Mouse (Mus musculus) CD4-positive, CD25-positive, alpha-beta regulatory T cell, adult 2 months (primary cell): ENCODE measurements at regions not wholly inside any gene's neighbourhood (a gene's known extent, or its start where the extent isn't known, plus 50 kb on each side); places are given as distances from the start of the nearest gene placed in this dataset.

Experiments
- DNase-seq: peaks from one replicate; pipeline ENCODE4 v3.0.0-alpha.2; 2012; ENCODE audit warnings: low read depth, low spot score

DNA sequence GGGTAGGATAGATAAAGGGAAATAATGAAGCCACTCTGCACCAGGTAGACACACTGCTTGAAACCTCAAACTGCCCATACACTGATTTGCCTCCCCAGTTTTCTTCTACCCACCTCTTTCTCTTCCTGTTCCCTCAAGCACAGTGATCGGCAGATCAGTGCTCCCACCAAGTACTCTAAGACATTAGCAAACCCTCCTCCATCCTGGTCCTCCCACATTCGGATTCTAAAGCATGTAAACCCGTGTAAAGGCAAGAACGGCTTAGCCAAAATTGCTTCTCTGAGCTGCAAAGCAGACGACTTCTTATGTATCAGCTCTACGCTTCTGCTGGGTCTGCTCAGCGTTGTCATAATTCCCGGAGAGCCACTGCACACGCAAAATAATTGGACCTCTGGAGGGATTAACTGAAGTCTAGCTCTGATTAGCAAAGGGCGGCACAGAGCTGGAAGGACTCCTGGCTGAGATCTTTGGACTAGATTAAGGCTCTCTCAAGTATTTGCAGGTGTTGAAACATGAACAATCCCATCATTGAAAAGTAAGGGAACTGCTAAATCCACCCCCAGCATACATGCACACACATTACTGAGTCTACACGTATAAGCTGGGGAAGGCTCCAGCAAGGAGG is 67.2 kb downstream of the Mtx3 start:
- no peak for DNase-seq

DNA sequence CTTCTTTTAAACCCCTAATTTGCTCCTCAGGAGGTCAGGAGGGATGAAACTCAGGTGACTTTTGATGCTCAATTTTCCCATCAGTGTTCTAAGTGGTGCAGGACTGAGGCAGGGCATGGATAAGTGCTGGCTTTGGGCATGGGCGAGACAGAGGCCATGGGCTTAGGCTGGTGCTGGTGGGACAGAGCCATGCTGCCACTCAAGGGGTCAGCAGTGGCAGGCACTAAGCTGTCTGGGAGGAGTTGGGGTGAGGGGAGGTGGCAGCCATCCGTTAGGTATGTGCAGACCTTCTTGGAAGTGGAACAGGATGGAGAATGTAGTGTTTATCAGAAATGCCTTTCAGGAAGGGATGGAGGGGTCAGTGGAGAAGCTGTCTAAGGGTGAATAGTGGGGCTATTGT is 68.1 kb downstream of the Mtx3 start:
- DNase-seq: no peak

DNA sequence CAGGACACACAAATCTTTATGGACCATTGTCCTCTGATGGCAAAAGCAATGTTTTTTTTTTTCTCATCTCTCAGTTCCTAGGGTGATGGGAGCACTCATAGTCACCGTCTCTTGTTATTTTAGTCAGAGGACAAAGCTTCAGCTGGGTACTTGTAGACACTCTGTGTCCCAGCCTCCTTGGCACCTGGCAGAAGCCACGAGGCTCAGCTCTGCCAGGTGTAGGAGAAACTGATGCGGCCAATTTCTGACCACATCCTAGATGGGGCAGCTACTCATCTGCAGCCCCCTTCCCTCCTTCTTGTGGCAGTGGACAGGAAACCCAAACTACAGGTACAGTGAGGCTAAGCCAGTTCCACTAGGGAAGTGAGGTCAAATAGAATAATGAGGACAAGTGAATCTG is 70.1 kb downstream of the Mtx3 start:
- DNase-seq: no peak

DNA sequence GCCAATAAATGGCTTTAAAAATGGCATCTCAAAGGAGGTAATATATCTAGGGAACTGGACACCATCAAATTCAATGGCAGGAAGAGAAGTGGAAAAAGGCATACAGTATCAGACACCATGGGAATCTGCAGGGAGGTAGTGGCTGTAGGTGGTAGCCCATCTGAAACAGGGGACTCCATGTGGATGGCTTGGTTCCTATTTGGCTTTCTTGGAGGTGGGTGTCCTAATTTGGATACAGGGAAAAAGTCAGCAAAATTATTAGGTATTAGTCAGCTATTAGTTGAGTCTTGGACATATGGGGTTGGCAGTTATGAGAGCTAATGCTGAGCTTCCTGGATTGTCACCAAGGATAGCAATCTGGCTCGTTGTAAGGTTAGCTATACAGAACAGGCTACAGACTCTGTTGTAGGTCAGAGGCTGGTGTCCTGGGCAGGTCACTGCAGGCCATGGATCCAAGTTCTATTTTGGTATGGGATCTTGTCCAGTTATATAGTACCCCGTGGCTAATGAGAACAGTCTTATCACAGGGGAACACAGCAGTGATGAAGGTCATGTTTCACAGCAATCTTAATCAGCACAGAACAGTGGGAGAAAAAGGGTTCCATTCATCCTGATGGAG is 70.8 kb downstream of the Mtx3 start:
- DNase-seq: no peak

DNA sequence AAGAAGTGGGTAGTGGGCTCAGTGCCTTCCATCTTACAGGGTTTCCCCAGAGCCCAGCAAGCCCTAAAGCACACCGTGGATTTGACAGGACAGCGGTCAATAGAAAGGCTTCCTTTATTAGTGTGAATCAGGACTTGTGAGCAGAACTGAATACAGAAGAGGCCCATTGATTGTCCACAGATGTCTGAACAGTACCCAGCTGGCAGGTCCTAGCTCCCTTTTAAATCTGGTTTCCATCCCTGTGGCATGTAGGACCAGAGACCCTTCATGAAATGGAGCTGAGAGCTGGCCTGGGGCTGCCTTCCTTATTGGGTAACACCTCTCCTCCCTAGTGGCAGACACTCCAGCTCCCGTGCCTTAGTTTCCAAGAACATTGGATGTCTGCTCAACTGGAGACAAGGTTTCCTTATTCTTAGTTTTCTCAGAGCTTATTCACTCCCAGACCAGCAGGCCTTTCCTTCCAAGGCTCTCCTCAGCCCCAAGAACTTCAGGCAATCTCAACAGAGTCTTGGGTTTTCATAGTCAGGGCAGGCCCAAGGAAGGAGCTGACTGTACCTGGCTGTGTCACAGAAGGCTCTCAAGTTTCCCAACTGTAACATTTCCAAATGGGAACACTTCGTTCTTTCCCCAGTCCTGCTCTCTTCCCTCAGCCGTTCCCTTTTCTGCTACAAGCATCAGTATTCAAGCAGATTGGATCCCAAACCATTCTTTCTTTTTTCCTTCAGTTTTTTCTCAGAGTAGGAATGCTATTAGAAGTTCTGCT is 71.6 kb downstream of the Mtx3 start:
- no peak for DNase-seq

DNA sequence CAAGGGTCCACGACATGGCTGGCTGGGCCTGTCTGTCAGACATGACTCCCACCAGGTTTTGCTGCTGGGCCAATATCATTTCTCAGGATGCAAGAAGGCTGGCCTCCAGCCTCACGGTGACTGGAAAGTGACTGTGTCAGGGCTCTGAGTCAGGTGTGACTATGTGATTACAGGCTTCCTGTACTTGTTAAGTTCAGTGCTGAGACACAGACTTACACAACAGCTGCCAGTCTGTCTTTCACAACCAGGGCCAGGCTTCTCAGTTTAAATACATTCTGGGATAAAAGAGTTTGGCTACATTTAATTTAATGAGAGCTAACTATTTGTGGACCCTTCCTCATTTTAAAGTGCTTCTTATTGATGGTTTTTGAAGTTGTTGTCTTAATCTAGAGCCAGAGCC is 75.3 kb downstream of the Mtx3 start:
- DNase-seq: no peak

DNA sequence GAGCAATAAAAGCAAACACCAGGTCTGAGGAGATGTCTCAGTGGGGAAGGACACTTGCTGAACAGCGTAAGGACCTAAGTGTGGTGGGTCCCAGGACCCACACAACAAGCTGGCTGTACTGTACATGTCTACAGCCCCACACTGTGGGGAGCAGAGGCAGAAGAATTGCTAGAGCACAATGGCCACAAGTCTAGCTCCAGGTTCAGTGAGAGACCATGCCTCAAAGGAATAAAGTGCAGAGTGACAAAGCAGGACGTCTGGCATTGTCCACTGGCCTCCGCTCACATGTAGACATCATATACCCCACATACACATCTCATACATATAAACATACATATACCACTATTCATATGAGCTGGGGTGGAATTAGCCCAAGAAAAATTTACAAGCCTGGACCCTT is 77.4 kb downstream of the Mtx3 start:
- DNase-seq: no peak

DNA sequence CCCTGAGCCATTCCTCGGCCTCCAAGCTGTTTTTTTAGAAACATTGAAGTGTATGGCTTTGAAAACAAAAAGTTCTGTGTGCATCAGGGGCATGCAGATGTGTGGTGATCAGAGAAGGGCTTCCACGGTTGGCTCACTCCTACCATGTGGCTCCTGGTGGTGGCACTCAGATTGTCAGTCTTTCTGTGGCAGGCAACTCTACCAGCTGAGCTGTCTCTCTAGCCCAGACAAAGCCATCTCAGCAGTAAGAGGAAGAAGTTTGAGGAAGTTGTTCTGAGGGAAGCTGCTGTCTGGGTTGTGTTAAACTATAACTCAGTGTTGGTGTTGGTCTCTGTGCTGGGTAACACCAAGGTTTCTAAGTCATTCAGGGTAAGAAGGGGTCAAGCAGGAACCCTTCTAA is 78.9 kb downstream of the Mtx3 start:
- DNase-seq: no peak

DNA sequence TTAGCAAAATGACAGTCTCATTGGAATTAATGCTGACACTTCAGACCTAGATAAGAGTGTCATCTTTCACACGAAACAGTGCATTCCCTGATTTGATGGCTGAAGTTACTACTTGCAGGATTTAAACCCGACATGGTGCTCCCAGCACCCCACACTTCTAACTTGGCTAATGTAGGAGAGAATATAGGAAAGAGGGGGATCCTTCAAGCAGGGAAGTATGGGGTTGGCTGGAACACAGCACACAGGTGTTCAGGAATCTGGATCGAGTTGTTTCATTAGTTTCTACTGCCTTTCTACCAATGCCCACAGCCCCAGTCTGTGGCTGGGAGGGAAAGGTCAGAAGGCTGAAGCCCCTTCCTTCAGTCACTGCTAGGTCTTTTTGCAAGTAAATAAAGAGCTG is 79.5 kb downstream of the Mtx3 start:
- DNase-seq: no peak

DNA sequence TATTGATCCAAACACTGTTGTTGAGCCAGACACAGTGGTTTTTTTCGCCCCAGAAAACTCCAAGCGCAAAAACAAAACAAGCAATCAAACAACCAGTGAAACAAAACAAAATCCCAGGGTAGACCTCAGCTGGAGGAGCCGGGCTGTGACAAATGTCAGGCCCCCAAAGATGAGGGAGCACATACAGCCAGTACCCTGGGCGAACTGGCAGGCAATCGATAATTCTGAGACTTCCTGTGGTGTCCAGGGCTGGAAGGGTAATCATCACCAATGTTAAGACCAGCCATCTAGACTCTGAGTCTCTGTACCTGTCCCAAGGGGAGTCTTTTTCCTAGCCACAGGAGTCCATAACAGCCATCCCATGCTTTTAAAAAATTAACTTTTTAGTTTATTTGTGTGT is 80.6 kb downstream of the Mtx3 start:
- DNase-seq: no peak

DNA sequence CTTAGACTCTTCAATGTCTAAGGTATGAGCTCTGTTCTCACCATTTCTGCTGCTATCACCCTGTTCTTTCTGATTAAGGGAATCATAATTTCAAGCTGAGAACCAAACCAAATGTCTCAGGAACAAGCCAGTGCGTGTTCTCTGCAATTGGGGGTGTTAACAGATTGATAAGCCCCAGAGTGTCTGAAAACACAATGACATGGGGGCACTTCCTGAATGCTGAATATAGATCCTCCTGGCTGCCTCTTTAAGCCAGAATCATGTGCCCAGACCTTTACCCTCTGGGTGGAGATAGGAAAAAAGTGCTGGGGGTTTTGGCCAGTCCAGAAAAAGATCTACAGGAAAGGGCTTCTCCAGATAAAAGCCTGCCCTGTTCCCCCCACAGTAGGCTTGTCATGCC is 84.0 kb downstream of the Mtx3 start:
- no peak for DNase-seq

DNA sequence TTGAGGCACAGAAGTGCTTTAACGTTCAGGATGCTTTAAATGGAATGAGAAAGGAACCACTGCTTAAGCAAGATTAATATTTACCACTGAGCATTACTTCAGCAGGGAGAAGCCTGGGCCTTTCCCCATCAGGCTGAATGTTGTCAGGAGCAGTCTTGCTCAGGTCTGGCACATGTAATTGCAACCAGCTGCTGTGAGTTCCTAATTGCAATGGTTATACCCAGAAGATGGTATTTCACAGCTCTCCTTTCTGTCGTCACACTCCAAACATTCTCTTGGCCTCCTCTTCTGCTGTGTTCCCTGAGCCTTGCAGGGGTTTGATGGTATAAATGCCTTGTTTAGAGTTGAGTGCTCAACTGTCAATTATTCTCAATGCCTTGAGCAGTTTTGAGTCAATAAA is 87.1 kb downstream of the Mtx3 start:
- no peak for DNase-seq

DNA sequence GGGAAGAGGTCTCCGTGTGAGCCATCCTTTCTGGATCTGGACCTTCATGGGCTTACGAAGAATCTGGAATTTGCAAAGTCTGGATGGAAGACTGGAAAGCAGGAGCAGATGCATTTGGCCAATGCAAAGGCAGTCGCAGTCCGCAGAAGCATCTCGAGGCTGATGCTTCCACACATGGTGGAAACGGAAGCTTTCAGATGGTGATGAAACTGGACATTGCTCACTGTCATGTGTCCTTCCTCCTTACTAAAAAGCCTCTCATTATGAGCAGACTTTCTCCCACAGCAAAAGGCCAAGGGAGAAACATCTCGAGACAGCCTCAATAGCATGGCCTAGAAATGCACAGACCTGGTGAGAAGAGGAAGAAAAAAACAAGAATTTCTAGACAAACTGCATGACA is 94.5 kb downstream of the Mtx3 start:
- no peak for DNase-seq

DNA sequence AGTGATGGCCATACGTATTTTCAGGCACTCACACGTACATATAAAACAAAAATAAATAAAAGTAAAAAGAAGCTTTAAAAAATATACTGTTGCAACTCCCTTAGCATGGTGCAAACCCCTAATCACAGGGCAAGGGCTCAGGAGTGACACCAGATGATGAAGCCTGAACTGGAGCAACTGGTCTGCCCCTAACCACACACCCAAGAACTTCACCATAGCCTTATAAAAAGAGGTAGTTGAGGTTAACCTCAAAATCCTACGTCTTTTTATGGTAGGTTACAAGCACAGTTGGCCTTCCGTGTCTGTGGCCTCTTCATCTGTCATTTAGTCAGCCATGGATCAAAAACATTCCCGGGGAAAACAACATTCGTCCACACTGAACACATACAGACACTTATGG is 96.0 kb downstream of the Mtx3 start:
- no peak for DNase-seq

DNA sequence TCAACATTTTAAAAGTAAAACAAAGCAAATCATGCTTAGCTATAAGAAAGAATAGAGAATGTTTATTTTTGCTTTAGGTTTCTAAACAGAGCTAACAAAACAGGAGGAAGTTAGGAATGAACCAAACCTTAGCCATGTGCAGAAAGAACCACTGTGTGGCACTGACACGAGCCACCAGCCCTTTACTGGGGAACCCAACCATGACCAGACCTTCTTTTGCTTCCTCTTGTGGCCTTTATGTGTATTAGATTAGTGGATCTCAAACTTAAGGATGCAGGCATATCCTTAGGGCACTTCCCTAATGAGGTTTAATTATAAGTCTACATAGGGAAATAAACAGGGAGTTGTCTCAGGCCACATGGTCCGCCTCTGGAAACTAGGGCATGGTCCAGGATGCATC is 104.0 kb downstream of the Mtx3 start:
- no peak for DNase-seq

DNA sequence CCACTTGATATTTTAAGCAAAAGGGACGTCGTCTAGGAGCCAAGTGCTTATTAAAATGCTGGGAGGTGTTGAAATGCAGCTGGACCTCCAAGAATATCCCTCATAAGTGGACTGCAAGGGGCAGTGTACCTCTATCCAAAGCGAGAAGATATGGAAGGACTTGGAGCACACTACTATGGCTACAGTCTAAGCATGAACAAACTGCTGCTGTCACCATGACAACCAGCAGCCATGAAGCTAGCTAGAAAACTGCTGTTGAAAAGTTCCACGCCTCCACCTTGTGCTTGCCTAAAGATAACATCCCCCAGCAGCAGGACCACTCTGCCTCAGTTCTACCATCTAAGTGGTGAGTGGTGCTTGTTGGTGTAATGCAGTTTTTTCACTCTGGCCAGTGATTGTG is 115.5 kb downstream of the Mtx3 start:
- DNase-seq: no peak

DNA sequence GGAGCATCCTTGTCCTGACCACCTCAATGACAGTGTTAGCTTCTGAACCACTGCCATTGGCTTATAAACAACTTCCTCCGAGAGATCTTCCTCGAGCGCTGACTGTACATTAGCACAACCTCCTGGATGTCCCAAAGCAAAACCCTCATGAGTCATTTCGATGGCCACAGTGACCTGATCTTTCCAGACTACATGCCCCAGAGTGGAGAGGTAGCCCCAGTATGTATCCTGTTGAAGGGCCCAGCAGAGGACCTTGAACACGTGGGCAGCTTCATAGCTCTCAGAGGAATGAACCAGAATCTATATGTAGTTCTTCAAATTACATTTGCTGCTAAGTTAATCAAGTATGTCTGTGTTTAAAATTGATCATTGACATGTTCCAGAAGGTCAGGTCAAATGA is 118.1 kb downstream of the Mtx3 start:
- DNase-seq: no peak

DNA sequence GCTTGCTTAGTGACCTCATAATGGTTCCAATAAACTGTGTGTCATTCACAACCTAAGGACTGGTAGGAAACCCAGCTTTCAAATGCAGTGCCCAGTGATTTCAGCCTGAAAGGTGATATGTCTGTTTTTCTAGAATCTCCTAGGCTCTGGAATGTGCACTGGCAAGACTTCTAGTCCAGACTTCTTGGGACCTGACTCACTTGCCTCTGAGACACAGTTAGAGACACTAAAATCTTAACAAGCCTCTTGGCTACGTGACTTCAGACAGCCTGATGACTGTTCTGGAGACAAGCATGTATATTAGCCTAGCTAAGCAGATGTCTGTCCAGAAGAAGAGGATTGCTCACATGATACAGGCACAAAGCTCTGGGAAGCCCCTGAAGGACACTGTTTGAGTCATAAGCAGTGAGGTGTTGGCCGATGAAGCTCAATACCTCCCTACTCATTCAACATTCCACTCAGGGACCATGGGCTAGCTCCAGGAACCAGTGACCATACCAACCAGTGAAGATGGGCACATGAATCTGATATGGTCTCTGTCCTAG is 118.9 kb downstream of the Mtx3 start:
- no peak for DNase-seq

DNA sequence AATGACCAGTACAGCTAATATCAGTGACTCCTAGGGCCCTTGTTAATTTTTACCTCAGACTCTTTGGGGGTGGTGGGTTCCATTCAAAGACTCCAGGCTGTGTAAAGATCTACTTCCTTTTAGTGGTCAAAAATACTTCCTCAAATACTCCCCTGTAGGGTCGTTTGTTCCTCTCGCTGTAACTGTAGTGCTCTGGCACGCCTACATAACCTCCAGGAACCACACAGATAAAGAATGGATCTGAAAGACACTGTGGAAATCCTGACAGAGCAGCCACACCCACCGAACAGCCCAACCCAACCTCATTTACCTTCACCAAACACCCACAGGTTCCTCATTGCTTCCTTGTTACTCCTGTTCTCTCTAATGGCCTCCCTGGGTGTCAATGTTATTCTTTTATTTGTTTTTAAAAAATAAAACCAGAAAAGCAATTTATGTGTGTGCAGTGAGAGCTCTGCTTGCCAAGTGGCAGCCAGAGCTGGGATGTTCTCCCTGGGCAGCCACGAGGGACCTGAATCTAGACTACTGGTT is 119.7 kb downstream of the Mtx3 start:
- no peak for DNase-seq

DNA sequence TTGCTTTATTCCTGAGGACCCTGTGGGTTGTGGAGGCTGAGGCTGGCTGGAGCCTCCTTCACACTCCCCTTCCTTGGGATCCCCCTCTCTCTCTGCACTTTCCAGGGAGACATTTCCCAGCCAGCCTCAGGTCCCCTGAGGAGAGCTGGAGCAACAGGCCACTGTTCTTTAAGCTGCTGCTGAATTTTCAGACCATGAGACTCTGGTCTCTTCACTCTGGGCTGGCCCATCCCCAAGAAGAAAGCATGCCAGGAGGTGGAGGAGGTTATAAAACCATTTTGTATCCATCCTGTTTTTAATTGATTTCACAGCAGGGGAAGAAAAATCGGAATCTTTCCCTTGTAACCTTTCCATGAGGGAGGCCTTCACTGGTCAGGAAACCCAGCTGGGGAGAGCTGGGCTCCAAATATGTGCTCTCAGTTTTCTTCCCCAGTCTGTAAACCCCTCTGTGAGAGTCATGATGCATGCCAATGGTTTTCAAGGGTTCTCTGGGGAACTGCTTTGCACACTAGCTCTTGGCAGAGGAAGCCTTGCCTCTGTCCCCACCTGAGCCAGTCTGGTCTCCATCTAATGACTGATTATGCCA is 122.6 kb downstream of the Mtx3 start:
- no peak for DNase-seq

DNA sequence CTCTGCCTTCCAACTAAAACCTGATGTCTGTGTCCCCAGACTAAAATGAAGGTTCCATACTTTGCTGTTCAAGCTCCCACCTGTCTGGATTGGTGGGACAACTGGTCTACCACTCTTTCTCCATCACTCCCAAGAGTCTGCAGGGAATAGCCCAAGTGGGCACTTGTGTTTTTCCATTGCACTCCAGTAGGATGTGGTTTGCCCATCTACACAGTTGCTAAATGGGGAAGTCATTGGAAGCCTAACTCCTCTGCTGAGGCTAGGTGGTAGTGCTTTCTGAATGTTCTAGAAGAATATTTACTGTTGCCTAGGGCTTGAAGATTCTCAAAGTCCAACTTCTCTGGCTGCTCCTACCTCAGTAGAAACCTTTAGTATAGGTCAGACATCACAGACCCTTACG is 125.0 kb downstream of the Mtx3 start:
- DNase-seq: no peak

DNA sequence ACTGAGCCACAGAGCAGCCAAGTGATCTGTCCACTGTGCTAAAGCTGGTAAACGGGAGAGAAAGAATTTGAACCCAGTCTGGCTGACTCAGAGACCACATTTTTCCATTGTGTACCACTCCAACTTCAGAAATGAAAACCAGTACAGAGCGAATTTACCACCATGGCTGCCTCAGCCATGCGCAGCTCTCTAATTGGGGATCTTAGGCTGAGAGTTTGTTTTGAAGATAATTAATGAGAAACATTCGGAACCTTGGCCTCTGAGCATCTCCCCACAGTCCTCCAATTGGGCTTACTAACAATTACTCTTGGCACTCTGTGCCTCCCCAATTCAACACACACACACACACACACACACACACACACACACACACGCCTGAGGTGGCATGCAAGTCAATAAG is 128.3 kb downstream of the Mtx3 start:
- DNase-seq: no peak
